Mouse (Mus musculus) forebrain, embryonic 13.5 days (tissue): Measurements from ENCODE around the gene Arhgdib. TPM values are rescaled to one million over a fixed set of nuclear protein-coding genes. Genes with fewer than 3 reads are reported as not detected.

ENCODE experiments used
- polyA plus RNA-seq: library from polyadenylated mRNA; unstranded; fragments of >200 nt; fragmentation: Nextera tagmentation; extraction: Ambion mirVana; gene quantifications from 2 replicates; pipeline ENCODE4 v1.2.1, GENCODE M21; 2015

Gene Arhgdib
- polyA plus RNA-seq, 1 experiment from 2014 or later = 11.5 TPM

Other genes starting within 250 kb of the Arhgdib start
- gene Gucy2c, start 160.1 kb downstream of the Arhgdib start, polyA plus RNA-seq = 0.13 TPM in 2 replicates
- gene Hist4h4, start 137.5 kb downstream of the Arhgdib start, polyA plus RNA-seq = 0.97 and 1.2 TPM in 2 replicates
- 125 and 140 TPM in 2 replicates for gene H2afj, start 133.7 kb downstream of the Arhgdib start, polyA plus RNA-seq
- 0.85 and 1.9 TPM in 2 replicates for gene BC049715, start 114.3 kb downstream of the Arhgdib start, polyA plus RNA-seq
- 94.5 and 98.8 TPM in 2 replicates for gene Wbp11, start 113.7 kb downstream of the Arhgdib start, polyA plus RNA-seq
- not detected in 2 replicates for gene Smco3, start 106.4 kb downstream of the Arhgdib start, polyA plus RNA-seq
- 0.08 TPM in 1 of 2 replicates, not detected in the other for gene Art4, start 84.2 kb downstream of the Arhgdib start, polyA plus RNA-seq
- gene Mgp, start 66.1 kb downstream of the Arhgdib start, polyA plus RNA-seq = 3.0 and 3.3 TPM in 2 replicates
- gene Erp27, start 19.7 kb downstream of the Arhgdib start, polyA plus RNA-seq = 0.22 TPM in 1 of 2 replicates, not detected in the other
- gene Pde6h, start 18.1 kb downstream of the Arhgdib start, polyA plus RNA-seq = 0.03 TPM in 1 of 2 replicates, not detected in the other
- 3.4 and 4.1 TPM in 2 replicates for gene Rerg, start 228.6 kb upstream of the Arhgdib start, polyA plus RNA-seq